Mouse (Mus musculus) liver, embryonic 14.5 days (tissue): Measurements from ENCODE around the gene Drg1. TPM values are rescaled to one million over a fixed set of nuclear protein-coding genes. Genes with fewer than 3 reads are reported as not detected.

Experiments used
- ATAC-seq: fragments of 200-750 bp; cut with Nextera tagmentation; 2 replicates; pipeline ENCODE4 v1.8.0; 2017; ENCODE audit warnings: moderate number of reproducible peaks, mild to moderate bottlenecking, moderate library complexity; ENCODE audit not compliant: insufficient read depth
- DNase-seq, 3 experiments: peaks; one replicate each; pipeline ENCODE4 v3.0.0-alpha.2; 2012 to 2013; ENCODE audit warnings: low read depth in 3 of 3, low spot score in 3 of 3
- H3K27ac ChIP-seq: fragments of 300-500 bp; sonication (generic); 2 replicates; pipeline ENCODE4 v1.5.1; 2014; ENCODE audit warnings: moderate library complexity, mild to moderate bottlenecking, control low read depth, inconsistent platforms
- H3K27me3 ChIP-seq: fragments of 300-500 bp; sonication (generic); 2 replicates; pipeline ENCODE4 v1.6.1; 2014; ENCODE audit warnings: mild to moderate bottlenecking, low read length, moderate library complexity; ENCODE audit not compliant: control insufficient read depth, insufficient read depth
- H3K36me3 ChIP-seq: fragments of 300-500 bp; sonication (generic); replicated peaks from 2 replicates; pipeline ENCODE4 v1.6.1; 2014; ENCODE audit warnings: low read depth; ENCODE audit not compliant: control insufficient read depth, insufficient read depth
- H3K4me1 ChIP-seq, 2 experiments: fragments of 200-500 bp in 1 of 2; fragments of 300-500 bp in 1 of 2; sonication (generic) in 1 of 2; replicated peaks; 2 replicates each; pipeline ENCODE4 v1.6.1; 2012 to 2014; ENCODE audit warnings: antibody characterized with exemption in 1 of 2, inconsistent platforms in 1 of 2, low read length in 1 of 2; ENCODE audit not compliant: control insufficient read depth in 2 of 2, insufficient read depth in 2 of 2
- H3K4me2 ChIP-seq: fragments of 300-500 bp; sonication (generic); 2 replicates; pipeline ENCODE4 v1.6.1; 2014; ENCODE audit warnings: low read depth, mild to moderate bottlenecking, control low read depth, moderate library complexity
- H3K4me3 ChIP-seq, 2 experiments: fragments of 200-500 bp in 1 of 2; fragments of 300-500 bp in 1 of 2; sonication (generic) in 1 of 2; 2 replicates each; pipeline ENCODE4 v1.5.1; 2012 to 2014; ENCODE audit warnings: low read depth in 2 of 2, low read length in 2 of 2, mild to moderate bottlenecking in 2 of 2, control low read depth in 1 of 2, inconsistent platforms in 1 of 2, moderate library complexity in 1 of 2; ENCODE audit not compliant: insufficient read depth in 1 of 2
- H3K9ac ChIP-seq: fragments of 300-500 bp; sonication (generic); replicated peaks from 2 replicates; pipeline ENCODE4 v1.6.1; 2014; ENCODE audit warnings: mild to moderate bottlenecking, control low read depth, moderate library complexity
- H3K9me3 ChIP-seq: fragments of 300-500 bp; sonication (generic); 2 replicates; pipeline ENCODE4 v1.6.1; 2016; ENCODE audit warnings: low read length, mixed read lengths; ENCODE audit not compliant: control insufficient read depth
- CTCF ChIP-seq: IDR thresholded peaks from 2 replicates; pipeline ENCODE4 v1.5.1; 2016; ENCODE audit warnings: antibody characterized with exemption, low read depth, control low read depth
- EP300 ChIP-seq: IDR thresholded peaks from 2 replicates; pipeline ENCODE4 v1.6.1; 2016; ENCODE audit warnings: antibody characterized with exemption, low read depth
- WGBS: fragments of 180-500 bp; shearing (Covaris S2); extraction: QIAGEN DNeasy Blood & Tissue Kit; methylation state at CpG from one replicate; pipeline ENCODE4 v1.1.7; 2014; ENCODE audit not compliant: insufficient replicate concordance; 5-methylcytosine and 5-hydroxymethylcytosine counted together
- polyA plus RNA-seq, 2 experiments: library from polyadenylated mRNA; depleted of rRNA in 1 of 2; stranded (reverse) in 1 of 2; unstranded in 1 of 2; fragments of >200 nt; fragmentation: Nextera tagmentation in 1 of 2; extraction: Ambion mirVana in 1 of 2; gene quantifications; 2 replicates each; pipeline versions ENCODE4 v1.2.1 to v1.2.3; 2012 to 2014

Drg1 gene
- polyA plus RNA-seq, 2 experiments = 38.4 to 112 TPM

GRCm38 (mm10) chr11:3294641-3295040 is 28.4 kb upstream of the Drg1 start:
- no peak overlapping the region for H3K9ac ChIP-seq
- TF ChIP-seq EP300 (no peak), CTCF (no peak)
- H3K27ac ChIP-seq = no peak overlapping the region
- H3K4me2 ChIP-seq = peak overlapping the region; percentile 11; the same call in 1 of the 2 replicates
- no peak for ATAC-seq
- H3K36me3 ChIP-seq = peaks cover 38% of the 10 kb centered on the region
- H3K9me3 ChIP-seq = no peaks in the 10 kb centered on the region
- WGBS = 83% methylated on average over 2 of the region's 2 CpGs
- no peaks in the 10 kb centered on the region for H3K27me3 ChIP-seq
- H3K4me1 ChIP-seq = peaks cover 3 to 24% of the 10 kb centered on the region in 2 experiments
- no peak overlapping the region for H3K4me3 ChIP-seq
- DNase-seq = no peak

- 40% methylated on average over 4 of the region's 4 CpGs for WGBS
- no peak for ATAC-seq
- Histone ChIP-seq H3K36me3 (peaks cover 26% of the 10 kb centered on the region), H3K4me3 (peak overlapping the region; percentile 0 to 80; a peak in 2 of 4 replicates), H3K4me2 (peak overlapping the region; percentile 99), H3K9ac (peak overlapping the region; percentile 73), H3K9me3 (no peaks in the 10 kb centered on the region), H3K27me3 (no peaks in the 10 kb centered on the region), H3K4me1 (peaks cover 3 to 28% of the 10 kb centered on the region in 2 experiments), H3K27ac (no peak overlapping the region)
- no peak for DNase-seq
- TF ChIP-seq CTCF = no peak
- no peak for TF ChIP-seq EP300
Observed at GRCm38 (mm10) chr11:3293361-3293760, 27.1 kb upstream of the Drg1 start.

- no peak for TF ChIP-seq CTCF
- TF ChIP-seq EP300 = no peak
- Histone ChIP-seq H3K4me3 (peak overlapping the region; percentile 80 to 87), H3K27me3 (no peaks in the 10 kb centered on the region), H3K36me3 (peaks cover 26% of the 10 kb centered on the region), H3K27ac (peak overlapping the region; percentile 74), H3K4me1 (peaks cover 3 to 33% of the 10 kb centered on the region in 2 experiments), H3K9ac (peak overlapping the region; percentile 73), H3K4me2 (peak overlapping the region; percentile 99), H3K9me3 (no peaks in the 10 kb centered on the region)
- 1% methylated on average over 8 of the region's 8 CpGs for WGBS
- ATAC-seq = no peak
- DNase-seq = no peak
Observed at GRCm38 (mm10) chr11:3292711-3293249, 26.6 kb upstream of the Drg1 start.

GRCm38 (mm10) chr11:3292062-3292421 is 25.8 kb upstream of the Drg1 start:
- Histone ChIP-seq H3K27ac (peak overlapping the region; percentile 74), H3K9ac (peak overlapping the region; percentile 73), H3K9me3 (no peaks in the 10 kb centered on the region), H3K27me3 (no peaks in the 10 kb centered on the region), H3K4me1 (peaks cover 3 to 33% of the 10 kb centered on the region in 2 experiments), H3K4me3 (peak overlapping the region; percentile 80 to 87), H3K4me2 (peak overlapping the region; percentile 99), H3K36me3 (peaks cover 26% of the 10 kb centered on the region)
- ATAC-seq (peak; percentile 24), DNase-seq (peak in 2 of 3 experiments; percentile 58 to 67)
- TF ChIP-seq EP300 (no peak), CTCF (0 out of 2 replicates have a peak, but pooled peaks have one; percentile 18)
- 0% methylated on average over 8 of the region's 8 CpGs for WGBS

GRCm38 (mm10) chr11:3291311-3292061 is 25.3 kb upstream of the Drg1 start:
- ATAC-seq (no peak), DNase-seq (no peak)
- Histone ChIP-seq H3K4me3 (peak overlapping the region; percentile 80 to 87), H3K9me3 (no peaks in the 10 kb centered on the region), H3K27me3 (no peaks in the 10 kb centered on the region), H3K27ac (peak overlapping the region; percentile 74), H3K4me1 (peaks cover 3 to 33% of the 10 kb centered on the region in 2 experiments), H3K4me2 (peak overlapping the region; percentile 99), H3K9ac (peak overlapping the region; percentile 73), H3K36me3 (peaks cover 21% of the 10 kb centered on the region)
- WGBS = under 1% methylated on average over 26 of the region's 26 CpGs
- no peak for TF ChIP-seq CTCF
- TF ChIP-seq EP300 = no peak
